Mouse (Mus musculus) midbrain, postnatal 0 days (tissue): ENCODE results near the gene Ss18l1. TPM values are rescaled to one million over a fixed set of nuclear protein-coding genes. Genes with fewer than 3 reads are reported as not detected.

Source experiments
- ATAC-seq: fragments of 200-750 bp; cut with Nextera tagmentation; 2 replicates; pipeline ENCODE4 v1.8.0; 2017; ENCODE audit warnings: moderate number of reproducible peaks, mild to moderate bottlenecking, moderate TSS enrichment, moderate library complexity; ENCODE audit not compliant: low FRiP score
- DNase-seq: peaks from one replicate; pipeline ENCODE4 v3.0.0-alpha.2; 2015; ENCODE audit warnings: low spot score
- H3K27ac ChIP-seq: fragments of 300-500 bp; sonication (generic); 2 replicates; pipeline ENCODE4 v1.5.1; 2014; ENCODE audit warnings: low read depth, mild to moderate bottlenecking, low read length, mixed read lengths
- H3K27me3 ChIP-seq: fragments of 300-500 bp; sonication (generic); 2 replicates; pipeline ENCODE4 v1.6.1; 2014; ENCODE audit warnings: low read length, control low read depth, mixed read lengths; ENCODE audit not compliant: insufficient read depth
- H3K36me3 ChIP-seq: fragments of 300-500 bp; sonication (generic); 2 replicates; pipeline ENCODE4 v1.6.1; 2014; ENCODE audit warnings: low read length, control low read depth, mixed read lengths; ENCODE audit not compliant: insufficient read depth
- H3K4me1 ChIP-seq: fragments of 300-500 bp; sonication (generic); 2 replicates; pipeline ENCODE4 v1.6.1; 2014; ENCODE audit warnings: mild to moderate bottlenecking, control low read depth, antibody characterized with exemption, low read length, mixed read lengths; ENCODE audit not compliant: insufficient read depth
- H3K4me2 ChIP-seq: fragments of 300-500 bp; sonication (generic); 2 replicates; pipeline ENCODE4 v1.6.1; 2014; ENCODE audit warnings: low read depth, mild to moderate bottlenecking, low read length, mixed read lengths; ENCODE audit not compliant: poor library complexity, severe bottlenecking
- H3K4me3 ChIP-seq: fragments of 300-500 bp; sonication (generic); 2 replicates; pipeline ENCODE4 v1.5.1; 2014; ENCODE audit warnings: low read depth, mild to moderate bottlenecking, low read length, moderate library complexity
- H3K9ac ChIP-seq: fragments of 300-500 bp; sonication (generic); replicated peaks from 2 replicates; pipeline ENCODE4 v1.6.1; 2014; ENCODE audit warnings: mild to moderate bottlenecking, low read length, moderate library complexity, mixed read lengths; ENCODE audit not compliant: poor library complexity, severe bottlenecking
- H3K9me3 ChIP-seq: fragments of 300-500 bp; sonication (generic); 2 replicates; pipeline ENCODE4 v1.6.1; 2016; ENCODE audit warnings: low read length, control low read depth
- CTCF ChIP-seq: IDR thresholded peaks from 2 replicates; pipeline ENCODE4 v1.5.1; 2016; ENCODE audit warnings: antibody characterized with exemption, mild to moderate bottlenecking
- WGBS: fragments of 180-500 bp; shearing (Covaris S2); extraction: QIAGEN DNeasy Blood & Tissue Kit; methylation state at CpG from one replicate; pipeline ENCODE4 v1.1.7; 2014; 5-methylcytosine and 5-hydroxymethylcytosine counted together
- polyA plus RNA-seq: library from polyadenylated mRNA; unstranded; fragments of >200 nt; fragmentation: Nextera tagmentation; extraction: Ambion mirVana; gene quantifications from 2 replicates; pipeline ENCODE4 v1.2.1, GENCODE M21; 2015
- total RNA-seq: library from RNA; depleted of rRNA; stranded (reverse); fragments of >200 nt; gene quantifications from 2 replicates; pipeline ENCODE4 v1.2.3, GENCODE M21; 2014

Gene Ss18l1
- total and polyA plus RNA-seq, 2 experiments from 2014 or later = 49.2 to 110 TPM

DNA sequence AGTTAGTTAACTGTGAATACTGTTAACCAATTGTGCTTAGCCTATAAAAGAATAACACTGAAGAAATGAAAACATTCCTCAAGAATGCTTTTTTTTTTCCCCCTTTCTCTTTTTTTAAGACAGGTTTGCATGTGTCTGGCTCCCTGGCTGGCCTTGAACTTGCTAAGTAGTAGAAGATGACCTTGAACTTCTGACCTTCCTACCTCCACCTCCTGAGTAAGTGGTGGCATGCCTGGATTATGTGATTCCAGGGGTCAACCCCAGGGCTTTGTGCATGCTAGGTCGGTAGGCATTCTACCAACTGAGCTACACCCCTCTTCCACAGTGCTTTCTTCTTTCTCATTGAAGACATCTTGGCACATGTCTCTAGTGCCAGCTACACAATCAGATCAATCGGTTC, 29.4 kb downstream of the Ss18l1 start:
- Histone ChIP-seq H3K4me3 (no peak overlapping the region), H3K4me2 (no peak overlapping the region), H3K27ac (no peak overlapping the region), H3K36me3 (peaks cover 20% of the 10 kb centered on the region), H3K9me3 (no peaks in the 10 kb centered on the region), H3K9ac (no peak overlapping the region), H3K27me3 (no peaks in the 10 kb centered on the region), H3K4me1 (peaks cover 5% of the 10 kb centered on the region; the same call in 1 of the 2 replicates)
- DNase-seq (no peak), ATAC-seq (no peak)
- no peak for TF ChIP-seq CTCF
- 82% methylated on average over 2 of the region's 2 CpGs for WGBS

DNA sequence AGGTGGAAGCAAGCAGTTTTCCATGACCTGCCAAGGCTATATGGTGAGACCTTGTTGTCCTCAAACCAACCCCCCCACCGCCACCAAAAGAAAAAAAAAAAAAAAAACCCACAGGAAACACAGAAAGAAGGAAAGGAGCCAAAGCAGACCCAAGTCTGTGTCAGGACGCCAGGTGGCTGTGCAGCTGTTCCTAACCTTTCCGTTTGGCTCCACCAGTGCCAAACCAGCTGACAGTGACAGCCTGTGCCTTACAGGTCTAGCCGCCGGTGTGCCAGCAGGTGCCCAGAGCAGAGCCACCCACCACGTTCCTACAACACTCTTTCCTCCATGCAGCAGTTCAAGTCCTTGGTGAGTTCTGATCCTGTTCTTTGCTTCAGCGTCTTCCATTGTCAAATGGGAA, 30.6 kb downstream of the Ss18l1 start:
- no peak for ATAC-seq
- no peak for DNase-seq
- TF ChIP-seq CTCF = no peak
- no peak overlapping the region for H3K4me3 ChIP-seq
- H3K9me3 ChIP-seq = no peaks in the 10 kb centered on the region
- WGBS = 90% methylated on average over 6 of the region's 7 CpGs
- H3K9ac ChIP-seq = no peak overlapping the region
- peaks cover 16% of the 10 kb centered on the region for H3K36me3 ChIP-seq
- H3K27me3 ChIP-seq = no peaks in the 10 kb centered on the region
- H3K4me1 ChIP-seq = peaks cover 5% of the 10 kb centered on the region; the same call in 1 of the 2 replicates
- no peak overlapping the region for H3K4me2 ChIP-seq
- H3K27ac ChIP-seq = no peak overlapping the region

DNA sequence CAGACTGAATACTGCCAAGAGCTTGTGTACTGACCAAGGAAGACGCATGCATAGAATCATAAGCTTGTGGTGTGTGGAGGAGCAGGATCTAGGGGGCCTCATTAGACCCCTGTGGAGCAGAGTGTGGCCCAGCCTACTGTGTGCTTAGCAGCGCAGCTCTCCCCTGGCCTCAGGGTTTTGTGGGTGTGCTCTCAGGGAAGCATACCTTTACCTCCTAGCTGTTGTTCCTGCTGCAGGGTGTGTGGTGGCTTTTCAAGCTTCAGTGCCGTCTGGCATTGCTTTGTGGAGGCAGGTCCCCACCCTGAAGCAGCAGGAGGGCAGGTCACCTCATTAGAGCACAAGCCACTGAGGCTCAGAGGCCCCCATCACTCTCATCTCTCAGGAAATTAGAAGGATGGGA, 35.3 kb downstream of the Ss18l1 start:
- no peak overlapping the region for H3K4me2 ChIP-seq
- no peak overlapping the region for H3K9ac ChIP-seq
- H3K36me3 ChIP-seq = peaks cover 17% of the 10 kb centered on the region; the same call in 1 of the 2 replicates
- DNase-seq = no peak
- no peaks in the 10 kb centered on the region for H3K27me3 ChIP-seq
- no peak overlapping the region for H3K27ac ChIP-seq
- no peak overlapping the region for H3K4me3 ChIP-seq
- no peaks in the 10 kb centered on the region for H3K9me3 ChIP-seq
- WGBS = 72% methylated on average over 3 of the region's 3 CpGs
- no peak for ATAC-seq
- H3K4me1 ChIP-seq = no peaks in the 10 kb centered on the region
- TF ChIP-seq CTCF = no peak

DNA sequence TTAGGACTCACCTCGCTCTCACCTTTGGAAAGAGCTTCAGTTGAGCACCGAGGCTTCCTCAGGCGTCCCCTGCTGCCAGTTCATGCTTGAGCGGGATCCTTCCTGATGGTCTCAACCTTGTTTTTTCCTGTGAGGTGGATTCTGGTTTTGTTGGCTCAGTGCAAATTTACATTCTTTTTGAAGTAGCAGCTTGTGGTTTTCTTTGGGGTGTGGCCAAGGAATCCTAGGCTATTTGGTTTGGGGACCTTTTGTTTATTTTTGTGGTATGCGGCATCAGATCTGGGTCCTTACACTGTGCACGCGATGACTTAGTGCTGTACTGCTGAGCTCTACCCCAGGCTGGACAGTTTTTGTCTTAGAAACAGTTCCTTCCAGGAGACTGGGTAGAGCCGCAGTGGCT, 38.4 kb downstream of the Ss18l1 start:
- WGBS = 88% methylated on average over 8 of the region's 8 CpGs

DNA sequence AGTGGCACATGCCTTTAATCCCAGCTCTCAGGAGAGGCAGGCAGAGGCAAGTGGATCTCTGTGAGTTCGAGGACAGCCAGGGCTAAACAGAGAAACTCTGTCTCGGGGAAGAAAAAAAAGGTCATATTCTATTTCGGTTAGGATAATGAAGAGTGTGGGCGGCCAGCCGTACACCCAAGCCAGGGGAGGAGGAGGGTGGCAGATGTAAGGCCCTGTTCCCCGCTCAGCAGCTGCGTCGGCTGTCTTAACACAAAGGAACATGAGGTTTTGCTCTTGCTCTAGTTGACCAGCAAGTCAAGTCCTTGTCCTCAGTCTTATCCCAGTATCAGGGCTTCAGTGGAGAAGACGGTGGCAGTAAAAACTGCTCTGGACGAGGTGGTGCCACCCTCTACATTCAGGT, 40.8 kb downstream of the Ss18l1 start:
- Histone ChIP-seq H3K9ac (no peak overlapping the region), H3K36me3 (peaks cover 29% of the 10 kb centered on the region)
- 89% methylated on average over 10 of the region's 10 CpGs for WGBS

More for the DNA sequence above, 38.4 kb downstream of the Ss18l1 start:
- Histone ChIP-seq H3K4me3 (no peak overlapping the region), H3K27me3 (no peaks in the 10 kb centered on the region), H3K4me1 (no peaks in the 10 kb centered on the region), H3K4me2 (no peak overlapping the region), H3K9me3 (no peaks in the 10 kb centered on the region), H3K9ac (no peak overlapping the region), H3K27ac (no peak overlapping the region), H3K36me3 (peaks cover 32% of the 10 kb centered on the region)
- TF ChIP-seq CTCF = no peak
- ATAC-seq (no peak), DNase-seq (no peak)

DNA sequence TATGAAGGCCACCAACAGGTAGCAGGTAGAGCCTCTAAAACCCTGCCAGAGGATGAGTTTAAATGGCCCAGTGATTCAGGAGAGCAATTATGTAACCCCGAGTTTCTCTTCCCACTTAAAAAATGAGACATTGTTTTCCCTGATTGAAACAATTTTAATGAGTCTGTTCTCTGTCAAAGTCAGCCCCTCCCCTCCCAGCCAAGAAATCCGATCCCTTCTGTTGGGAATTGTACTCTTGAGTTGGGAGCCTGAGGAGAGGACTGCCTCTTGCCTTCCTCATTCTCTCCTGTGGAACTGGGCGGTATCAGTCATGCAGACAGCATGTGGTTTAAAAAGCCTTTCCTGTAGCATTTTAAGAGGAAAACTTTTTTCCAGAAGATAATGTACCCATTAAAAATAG, 42.3 kb downstream of the Ss18l1 start:
- H3K9me3 ChIP-seq = no peaks in the 10 kb centered on the region
- no peaks in the 10 kb centered on the region for H3K4me1 ChIP-seq
- no peak overlapping the region for H3K9ac ChIP-seq
- peaks cover 24% of the 10 kb centered on the region for H3K36me3 ChIP-seq
- H3K27me3 ChIP-seq = no peaks in the 10 kb centered on the region
- no peak overlapping the region for H3K27ac ChIP-seq
- no peak overlapping the region for H3K4me3 ChIP-seq
- H3K4me2 ChIP-seq = no peak overlapping the region
- no peak for TF ChIP-seq CTCF
- DNase-seq (no peak), ATAC-seq (no peak)
- 43% methylated on average over 3 of the region's 3 CpGs for WGBS

More for the DNA sequence above, 40.8 kb downstream of the Ss18l1 start:
- DNase-seq (no peak), ATAC-seq (no peak)
- no peaks in the 10 kb centered on the region for H3K27me3 ChIP-seq
- no peaks in the 10 kb centered on the region for H3K9me3 ChIP-seq
- no peaks in the 10 kb centered on the region for H3K4me1 ChIP-seq
- TF ChIP-seq CTCF = no peak
- H3K4me2 ChIP-seq = no peak overlapping the region
- H3K4me3 ChIP-seq = no peak overlapping the region
- H3K27ac ChIP-seq = no peak overlapping the region
